Mouse (Mus musculus): ENCODE data around the gene 1110025L11Rik. TPM values are rescaled to one million over a fixed set of nuclear protein-coding genes. Genes with fewer than 3 reads are reported as not detected.
"Not testable (repeated sequence)": the region's sequence is repeated elsewhere in the genome, so short reads cannot be mapped to it uniquely, and the experiment has no call there.

The 1110025L11Rik gene
- not detected in 2 replicates for polyA plus RNA-seq (2015; fragmentation: Nextera tagmentation; extraction: Ambion mirVana)

DNA sequence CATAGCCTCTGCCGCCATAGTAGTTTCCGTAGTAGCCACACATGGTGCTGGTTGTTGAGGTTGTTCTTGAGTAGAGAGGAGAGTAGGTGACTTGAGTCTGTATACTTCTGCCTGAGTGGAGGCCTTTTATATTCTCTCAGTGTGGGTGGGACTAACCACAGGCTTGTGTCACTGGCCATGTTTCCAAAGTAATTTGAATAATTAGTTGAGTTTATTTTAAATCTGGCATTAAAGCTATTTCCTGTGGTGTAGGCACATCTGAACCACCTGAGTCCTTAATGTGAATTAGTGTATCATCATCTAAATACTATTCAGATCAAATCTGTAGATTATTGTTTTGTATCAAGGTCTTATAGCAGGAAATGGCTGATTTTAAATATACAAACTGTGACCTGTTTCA is at the start of gene 1110025L11Rik:
1110025L11Rik (minus strand) TSS at position 101 of the 400 bp plus-strand sequence.
- not testable (repeated sequence) for H3K4me2 ChIP-seq; H3K4me1 ChIP-seq; H3K9ac ChIP-seq; H3K36me3 ChIP-seq (ENCODE audit: poor library complexity, severe bottlenecking); H3K27me3 ChIP-seq; H3K4me3 ChIP-seq; H3K9me3 ChIP-seq (replicated peaks); H3K27ac ChIP-seq; ATAC-seq
- no CpG with 5 or more reads among the region's 2 CpGs for WGBS

DNA sequence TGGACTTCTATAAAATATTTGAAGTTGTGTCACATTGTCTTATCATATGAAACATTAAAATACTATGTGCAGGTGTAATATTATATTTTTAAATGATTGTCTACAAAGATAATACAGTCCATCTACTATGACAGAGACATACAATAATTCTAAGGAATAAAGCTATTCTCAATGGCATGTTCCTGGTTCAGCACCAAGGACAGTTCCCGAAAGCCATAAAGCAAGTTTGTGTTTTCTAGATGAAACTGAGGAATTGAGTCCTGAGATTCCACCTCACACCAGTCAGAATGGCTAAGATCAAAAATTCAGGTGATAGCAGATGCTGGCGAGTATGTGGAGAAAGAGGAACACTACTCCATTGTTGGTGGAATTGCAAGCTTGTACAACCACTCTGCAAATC is 7.2 kb upstream of the 1110025L11Rik start:
- WGBS: 77% methylated on average over 2 of the region's 2 CpGs
- not testable (repeated sequence) for H3K9me3 ChIP-seq (replicated peaks); H3K4me3 ChIP-seq; H3K9ac ChIP-seq; ATAC-seq; H3K27ac ChIP-seq; H3K4me1 ChIP-seq; H3K4me2 ChIP-seq; H3K36me3 ChIP-seq (ENCODE audit: poor library complexity, severe bottlenecking); H3K27me3 ChIP-seq

DNA sequence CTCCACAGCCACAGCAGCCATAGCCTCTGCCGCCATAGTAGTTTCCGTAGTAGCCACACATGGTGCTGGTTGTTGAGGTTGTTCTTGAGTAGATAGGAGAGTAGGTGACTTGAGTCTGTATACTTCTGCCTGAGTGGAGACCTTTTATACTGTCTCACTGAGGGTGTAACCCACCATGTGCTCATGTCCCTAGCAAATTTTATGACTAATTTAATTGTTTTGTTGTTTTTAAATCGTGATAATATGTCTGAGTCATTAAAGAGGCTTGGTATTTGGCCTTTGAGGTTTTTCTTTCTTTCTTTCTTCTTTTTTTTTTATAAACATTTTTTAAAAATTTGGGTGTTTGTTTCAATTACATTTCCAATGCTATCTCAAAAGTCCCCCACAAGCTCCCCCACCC is 16.0 kb downstream of the 1110025L11Rik start, which contains the start of gene Krtap6-5:
Krtap6-5 (minus strand) TSS at position 101 of the 400 bp plus-strand sequence.
- Histone ChIP-seq H3K4me2 (no peak within 1 kb of the TSS), H3K36me3 (ENCODE audit: poor library complexity, severe bottlenecking) (no peaks in the 10 kb centered on the region), H3K27ac (no peak within 1 kb of the TSS), H3K4me1 (no peaks in the 10 kb centered on the region), H3K27me3 (no peaks in the 10 kb centered on the region), H3K9me3 (replicated peaks) (no peaks in the 10 kb centered on the region), H3K4me3 (no peak within 1 kb of the TSS), H3K9ac (no peak within 1 kb of the TSS)
- WGBS: 89% methylated on average over 3 of the region's 3 CpGs
- ATAC-seq: no peak

DNA sequence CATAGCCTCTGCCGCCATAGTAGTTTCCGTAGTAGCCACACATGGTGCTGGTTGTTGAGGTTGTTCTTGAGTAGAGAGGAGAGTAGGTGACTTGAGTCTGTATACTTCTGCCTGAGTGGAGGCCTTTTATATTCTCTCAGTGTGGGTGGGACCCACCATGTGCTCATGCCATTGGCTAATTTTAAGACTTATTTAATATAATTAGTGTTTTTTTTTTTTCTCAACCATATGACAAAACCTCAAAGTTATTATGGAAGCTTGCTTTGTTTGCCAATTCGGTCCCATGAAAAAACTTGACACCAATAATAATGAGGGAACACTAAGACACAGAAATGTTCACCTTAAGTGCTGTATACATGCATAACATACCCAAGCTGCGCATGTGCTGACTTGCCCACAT is 22.4 kb downstream of the 1110025L11Rik start, which contains the start of gene Gm10228:
Gm10228 (minus strand) TSS at position 101 of the 400 bp plus-strand sequence.
- 93% methylated on average over 2 of the region's 4 CpGs for WGBS
- H3K36me3 ChIP-seq (ENCODE audit: poor library complexity, severe bottlenecking); H3K4me2 ChIP-seq; H3K9ac ChIP-seq; H3K27me3 ChIP-seq; H3K27ac ChIP-seq; ATAC-seq; H3K4me3 ChIP-seq; H3K4me1 ChIP-seq; H3K9me3 ChIP-seq (replicated peaks): not testable (repeated sequence)

DNA sequence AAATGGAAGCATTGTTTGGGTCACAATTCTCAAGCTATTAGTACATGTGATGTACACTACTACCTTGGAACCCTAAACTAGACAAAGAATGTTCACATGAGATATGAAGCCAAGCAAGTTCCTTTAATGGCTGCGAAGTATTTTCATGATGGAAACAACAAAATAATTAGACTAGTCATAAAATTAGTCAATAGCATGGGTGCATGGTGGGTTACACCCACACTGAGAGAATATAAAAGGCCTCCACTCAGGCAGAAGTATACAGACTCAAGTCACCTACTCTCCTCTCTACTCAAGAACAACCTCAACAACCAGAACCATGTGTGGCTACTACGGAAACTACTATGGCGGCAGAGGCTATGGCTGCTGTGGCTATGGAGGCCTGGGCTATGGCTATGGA is 32.4 kb downstream of the 1110025L11Rik start, which contains the start of gene Krtap6-1:
Krtap6-1 (plus strand) TSS at position 301 of the 400 bp plus-strand sequence.
- ATAC-seq; H3K27me3 ChIP-seq; H3K4me2 ChIP-seq; H3K36me3 ChIP-seq (ENCODE audit: poor library complexity, severe bottlenecking); H3K4me3 ChIP-seq; H3K9me3 ChIP-seq (replicated peaks); H3K4me1 ChIP-seq; H3K27ac ChIP-seq; H3K9ac ChIP-seq: not testable (repeated sequence)
- WGBS: 90% methylated on average over 3 of the region's 3 CpGs

DNA sequence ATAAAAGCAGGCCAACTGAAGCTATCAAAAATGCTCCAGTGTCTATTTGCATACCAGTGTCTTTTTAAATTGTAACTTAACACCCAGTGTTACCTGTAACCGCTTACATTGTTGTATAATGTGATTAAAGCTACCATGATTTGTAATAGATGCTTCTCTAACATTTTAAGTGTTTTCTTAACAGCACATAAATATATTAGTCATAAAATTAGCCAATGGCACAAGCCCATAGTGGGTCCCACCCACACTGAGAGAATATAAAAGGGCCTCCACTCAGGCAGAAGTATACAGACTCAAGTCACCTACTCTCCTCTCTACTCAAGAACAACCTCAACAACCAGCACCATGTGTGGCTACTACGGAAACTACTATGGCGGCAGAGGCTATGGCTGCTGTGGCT is 48.8 kb downstream of the 1110025L11Rik start, which contains the start of gene Gm10229:
Gm10229 (plus strand) TSS at position 301 of the 400 bp plus-strand sequence.
- 95% methylated on average over 3 of the region's 3 CpGs for WGBS
- not testable (repeated sequence) for H3K27me3 ChIP-seq; H3K4me2 ChIP-seq; H3K9ac ChIP-seq; ATAC-seq; H3K27ac ChIP-seq; H3K4me1 ChIP-seq; H3K36me3 ChIP-seq (ENCODE audit: poor library complexity, severe bottlenecking); H3K9me3 ChIP-seq (replicated peaks); H3K4me3 ChIP-seq

DNA sequence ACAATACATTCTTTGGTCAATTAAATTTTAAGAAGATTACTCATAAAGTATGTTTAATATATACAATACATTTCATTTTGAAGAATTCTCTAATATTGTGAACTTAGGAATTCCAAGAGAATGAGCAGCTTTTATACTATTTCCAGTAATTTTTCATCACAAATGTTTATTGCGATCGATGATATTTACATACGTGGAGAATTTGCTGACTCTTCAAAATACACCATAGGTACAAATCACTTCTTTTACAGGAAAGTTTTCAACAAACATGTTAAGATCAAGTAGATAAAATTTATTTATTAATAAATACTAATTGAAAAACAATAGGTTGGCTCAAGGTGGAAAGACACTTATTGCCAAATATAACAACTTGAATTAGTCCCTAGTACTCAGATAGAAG is 49.8 kb downstream of the 1110025L11Rik start:
- no peaks in the 10 kb centered on the region for H3K27me3 ChIP-seq
- no peaks in the 10 kb centered on the region for H3K4me1 ChIP-seq
- 98% methylated on average over 3 of the region's 3 CpGs for WGBS
- no peaks in the 10 kb centered on the region for H3K36me3 ChIP-seq (ENCODE audit: poor library complexity, severe bottlenecking)
- no peak overlapping the region for H3K9ac ChIP-seq
- H3K4me3 ChIP-seq: no peak overlapping the region
- no peaks in the 10 kb centered on the region for H3K9me3 ChIP-seq (replicated peaks)
- H3K27ac ChIP-seq: no peak overlapping the region
- no peak overlapping the region for H3K4me2 ChIP-seq
- ATAC-seq: no peak

Other genes with a start within 250 kb of the 1110025L11Rik start
- not detected in 2 replicates for gene Krtap15, start 243.8 kb downstream of the 1110025L11Rik start, polyA plus RNA-seq (2015; fragmentation: Nextera tagmentation; extraction: Ambion mirVana)
- not detected in 2 replicates for gene Krtap14, start 237.9 kb downstream of the 1110025L11Rik start, polyA plus RNA-seq (2015; fragmentation: Nextera tagmentation; extraction: Ambion mirVana)
- not detected in 2 replicates for gene Krtap19-1, start 194.6 kb downstream of the 1110025L11Rik start, polyA plus RNA-seq (2015; fragmentation: Nextera tagmentation; extraction: Ambion mirVana)
- not detected in 2 replicates for gene Krtap19-2, start 189.7 kb downstream of the 1110025L11Rik start, polyA plus RNA-seq (2015; fragmentation: Nextera tagmentation; extraction: Ambion mirVana)
- not detected in 2 replicates for gene Krtap19-3, start 186.0 kb downstream of the 1110025L11Rik start, polyA plus RNA-seq (2015; fragmentation: Nextera tagmentation; extraction: Ambion mirVana)
- gene Krtap19-4, start 178.9 kb downstream of the 1110025L11Rik start, polyA plus RNA-seq (2015; fragmentation: Nextera tagmentation; extraction: Ambion mirVana): not detected in 2 replicates
- not detected in 2 replicates for gene Krtap19-5, start 167.5 kb downstream of the 1110025L11Rik start, polyA plus RNA-seq (2015; fragmentation: Nextera tagmentation; extraction: Ambion mirVana)
- not detected in 2 replicates for gene Krtap19-9b, start 131.7 kb downstream of the 1110025L11Rik start, polyA plus RNA-seq (2015; fragmentation: Nextera tagmentation; extraction: Ambion mirVana)
- not detected in 2 replicates for gene Krtap16-3, start 101.1 kb downstream of the 1110025L11Rik start, polyA plus RNA-seq (2015; fragmentation: Nextera tagmentation; extraction: Ambion mirVana)
- not detected in 2 replicates for gene Krtap22-2, start 53.2 kb downstream of the 1110025L11Rik start, polyA plus RNA-seq (2015; fragmentation: Nextera tagmentation; extraction: Ambion mirVana)
- gene Gm10229, start 48.7 kb downstream of the 1110025L11Rik start, polyA plus RNA-seq (2015; fragmentation: Nextera tagmentation; extraction: Ambion mirVana): not detected in 2 replicates
- gene Krtap6-1, start 32.3 kb downstream of the 1110025L11Rik start, polyA plus RNA-seq (2015; fragmentation: Nextera tagmentation; extraction: Ambion mirVana): not detected in 2 replicates
- gene Gm10228, start 22.5 kb downstream of the 1110025L11Rik start, polyA plus RNA-seq (2015; fragmentation: Nextera tagmentation; extraction: Ambion mirVana): not detected in 2 replicates
- gene Krtap6-5, start 16.1 kb downstream of the 1110025L11Rik start, polyA plus RNA-seq (2015; fragmentation: Nextera tagmentation; extraction: Ambion mirVana): not detected in 2 replicates
- not detected in 2 replicates for gene Krtap6-3, start 20.0 kb upstream of the 1110025L11Rik start, polyA plus RNA-seq (2015; fragmentation: Nextera tagmentation; extraction: Ambion mirVana)
- gene Gm6358, start 76.8 kb upstream of the 1110025L11Rik start, polyA plus RNA-seq (2015; fragmentation: Nextera tagmentation; extraction: Ambion mirVana): not detected in 2 replicates
- gene Gm10061, start 87.1 kb upstream of the 1110025L11Rik start, polyA plus RNA-seq (2015; fragmentation: Nextera tagmentation; extraction: Ambion mirVana): not detected in 2 replicates
- gene Gm9789, start 94.0 kb upstream of the 1110025L11Rik start, polyA plus RNA-seq (2015; fragmentation: Nextera tagmentation; extraction: Ambion mirVana): not detected in 2 replicates
- not detected in 2 replicates for gene Gm7735, start 105.5 kb upstream of the 1110025L11Rik start, polyA plus RNA-seq (2015; fragmentation: Nextera tagmentation; extraction: Ambion mirVana)
- not detected in 2 replicates for gene 1110057P08Rik, start 110.7 kb upstream of the 1110025L11Rik start, polyA plus RNA-seq (2015; fragmentation: Nextera tagmentation; extraction: Ambion mirVana)
- gene Krtap20-2, start 141.9 kb upstream of the 1110025L11Rik start, polyA plus RNA-seq (2015; fragmentation: Nextera tagmentation; extraction: Ambion mirVana): not detected in 2 replicates